Mouse (Mus musculus) spleen, adult 2 months (tissue): ENCODE data around the gene Cckbr.

Experiments used
- CTCF ChIP-seq: fragments of 200-500 bp; IDR thresholded peaks from 2 replicates; pipeline ENCODE4 v1.5.1; 2011; ENCODE audit warnings: mild to moderate bottlenecking, inconsistent platforms; ENCODE audit not compliant: insufficient read depth, insufficient read length, insufficient replicate concordance; ENCODE audit errors: extremely low read depth
- POLR2A ChIP-seq: fragments of 200-500 bp; IDR thresholded peaks from 2 replicates; pipeline ENCODE4 v1.6.1; 2011; ENCODE audit warnings: low read depth, low read length, inconsistent platforms

- TF ChIP-seq CTCF (peak; percentile 14; the same call in 1 of the 2 replicates), POLR2A (no peak)
Observed at GRCm38 (mm10) chr7:105477841-105478240, 52.3 kb downstream of the Cckbr start.
